In genomic region chr19:46620016-46620808, GRCm38 (mm10) we compare ENCODE assay signal across 10 mouse cellular contexts. TPM values are rescaled to one million over a fixed set of nuclear protein-coding genes. Genes with fewer than 3 reads are reported as not detected.
DNase-seq lines count a peak whose midpoint lies in the region; ATAC-seq and TF ChIP-seq lines count a peak whose summit lies in the region.
"Had no signal": no experiment of that assay in that cellular context is flagged by ENCODE, and none has a peak within 500 bp of the region (broad histone marks: within the 10 kb centered on the region; RNA-seq: fewer than 3 reads in every experiment).

No protein-coding gene starts in this region.

- H3K4me2 ChIP-seq in lung, postnatal 0 days (replicated peaks; ENCODE audit: low read depth, low read length), result peak overlapping the region; percentile 11; the same call in 1 of the 2 replicates
- peak overlapping the region; percentile 3; the same call in 1 of the 2 replicates for H3K4me2 ChIP-seq in embryonic facial prominence, embryonic 15.5 days (replicated peaks)

- 45% methylated on average over 14 of the region's 14 CpGs for WGBS in lung, postnatal 0 days
- 60% methylated on average over 14 of the region's 14 CpGs for WGBS in lung, adult 2 months
- 31% methylated on average over 14 of the region's 14 CpGs for WGBS in embryonic facial prominence, embryonic 15.5 days

- peaks cover 57% of the 10 kb centered on the region for H3K4me1 ChIP-seq in lung, postnatal 0 days (ENCODE audit: insufficient read depth, low read depth, low read length)
- peaks cover 43% of the 10 kb centered on the region for H3K4me1 ChIP-seq in lung, adult 2 months (ENCODE audit: control insufficient read depth, insufficient read depth, low read length)
- peaks cover 91% of the 10 kb centered on the region for H3K4me1 ChIP-seq in embryonic facial prominence, embryonic 15.5 days

- ATAC-seq in lung, postnatal 0 days, result peak; percentile 14
- no peak for ATAC-seq in embryonic facial prominence, embryonic 15.5 days (ENCODE audit: insufficient number of reproducible peaks, low FRiP score, low TSS enrichment, low read depth)

- no peaks in the 10 kb centered on the region for H3K36me3 ChIP-seq in lung, postnatal 0 days (ENCODE audit: insufficient read depth, low read length)
- peaks cover 2% of the 10 kb centered on the region; the same call in 1 of the 2 replicates for H3K36me3 ChIP-seq in embryonic facial prominence, embryonic 15.5 days

- peak overlapping the region; percentile 24 for H3K4me3 ChIP-seq in gastrocnemius, adult 2 months
- no peak overlapping the region for H3K4me3 ChIP-seq in lung, postnatal 0 days (ENCODE audit: low read depth, low read length)
- H3K4me3 ChIP-seq in lung, adult 2 months (replicated peaks; ENCODE audit: extremely low read depth, low read depth, low read length), result no peak overlapping the region
- no peak overlapping the region for H3K4me3 ChIP-seq in embryonic facial prominence, embryonic 15.5 days (replicated peaks)

- TF ChIP-seq POLR2A in lung, adult 2 months (IDR thresholded peaks at IDR 0.05; ENCODE audit: borderline replicate concordance, extremely low read depth, low read depth, low read length), result no peak

- H3K27me3 ChIP-seq in lung, postnatal 0 days (replicated peaks; ENCODE audit: insufficient read depth, low read length), result no peaks in the 10 kb centered on the region
- H3K27me3 ChIP-seq in embryonic facial prominence, embryonic 15.5 days, result no peaks in the 10 kb centered on the region

- no peak for TF ChIP-seq CTCF in gastrocnemius, adult 2 months (IDR thresholded peaks at IDR 0.05)
- TF ChIP-seq CTCF in lung, postnatal 0 days (IDR thresholded peaks at IDR 0.05), result no peak
- no peak for TF ChIP-seq CTCF in lung, adult 2 months (IDR thresholded peaks at IDR 0.05; ENCODE audit: insufficient read depth, low read length)

- peak; percentile 65 for DNase-seq in gastrocnemius, adult 2 months
- DNase-seq in gastrocnemius, postnatal 25 days, result no peak
- peak; percentile 82 for DNase-seq in lung, postnatal 0 days (ENCODE audit: low spot score)
- no peak for DNase-seq in lung, adult 2 months
- peak; percentile 92 for DNase-seq in naive thymus-derived CD4-positive, alpha-beta T cell, adult 2 months (ENCODE audit: low read depth)
- DNase-seq in embryo, embryonic 10 days (ENCODE audit: low spot score), result no peak
- no peak for DNase-seq in layer of hippocampus, adult 8-10 months (ENCODE audit: low spot score in 2 of 2)
- DNase-seq: cerebellum, adult 11 months; gastrocnemius, postnatal 10 days had no signal

- H3K9ac ChIP-seq in lung, postnatal 0 days (replicated peaks; ENCODE audit: low read depth), result no peak overlapping the region
- H3K9ac ChIP-seq in embryonic facial prominence, embryonic 15.5 days, result no peak overlapping the region

- TF ChIP-seq EP300 in lung, postnatal 0 days (IDR thresholded peaks at IDR 0.05), result no peak

- intact Hi-C loops in gastrocnemius, adult 2 months (cut with DNase I), result no loop called here

- peak overlapping the region; percentile 95 for H3K27ac ChIP-seq in gastrocnemius, adult 2 months
- H3K27ac ChIP-seq in lung, postnatal 0 days (ENCODE audit: low read length), result peak overlapping the region; percentile 78
- H3K27ac ChIP-seq in embryonic facial prominence, embryonic 15.5 days (replicated peaks), result peak overlapping the region; percentile 72

- no peaks in the 10 kb centered on the region for H3K9me3 ChIP-seq in lung, postnatal 0 days (ENCODE audit: low read length)
- no peaks in the 10 kb centered on the region for H3K9me3 ChIP-seq in embryonic facial prominence, embryonic 15.5 days (replicated peaks)

RNA-seq across cellular contexts. Expression of gene Wbp1l, which starts 21.3 kb away (rescaled TPM):
- 100 to 1,000 TPM in 1 of 2 experiments, 10 to 100 TPM in 1; 65.4 to 101 TPM for total RNA-seq in gastrocnemius, adult 2 months (2021)
- total RNA-seq in gastrocnemius, postnatal 25 days (2021), result 10 to 100 TPM; 39.0 to 47.3 TPM
- 34.6 and 37.4 TPM in 2 replicates for polyA plus RNA-seq in lung, postnatal 0 days (2015; fragmentation: Nextera tagmentation; extraction: Ambion mirVana)
- polyA plus RNA-seq in lung, adult 2 months (2012; rRNA removed), result 47.3 and 54.3 TPM in 2 replicates
- polyA plus RNA-seq in embryonic facial prominence, embryonic 15.5 days (2015; fragmentation: Nextera tagmentation; extraction: Ambion mirVana), result 50.1 and 55.2 TPM in 2 replicates
- 10 to 100 TPM; 40.2 to 43.3 (median 41.6) TPM for total RNA-seq in layer of hippocampus, adult 8-10 months (2022)

RNA-seq across cellular contexts. Expression of gene Sfxn2, which starts 47.0 kb away (rescaled TPM):
- 1 to 10 TPM; 3.2 to 3.7 TPM for total RNA-seq in gastrocnemius, adult 2 months (2021)
- total RNA-seq in gastrocnemius, postnatal 25 days (2021), result 1 to 10 TPM; 2.8 TPM
- 18.4 and 19.6 TPM in 2 replicates for polyA plus RNA-seq in lung, postnatal 0 days (2015; fragmentation: Nextera tagmentation; extraction: Ambion mirVana)
- polyA plus RNA-seq in lung, adult 2 months (2012; rRNA removed), result 3.8 and 6.5 TPM in 2 replicates
- 21.8 and 21.9 TPM in 2 replicates for polyA plus RNA-seq in embryonic facial prominence, embryonic 15.5 days (2015; fragmentation: Nextera tagmentation; extraction: Ambion mirVana)
- 1 to 10 TPM; 7.3 to 9.2 (median 7.5) TPM for total RNA-seq in layer of hippocampus, adult 8-10 months (2022)

RNA-seq across cellular contexts. Expression of gene Arl3, which starts 47.2 kb away (rescaled TPM):
- 10 to 100 TPM; 64.0 to 67.7 TPM for total RNA-seq in gastrocnemius, adult 2 months (2021)
- total RNA-seq in gastrocnemius, postnatal 25 days (2021), result 10 to 100 TPM; 49.6 to 55.8 TPM
- 52.6 and 70.9 TPM in 2 replicates for polyA plus RNA-seq in lung, postnatal 0 days (2015; fragmentation: Nextera tagmentation; extraction: Ambion mirVana)
- 21.5 and 27.1 TPM in 2 replicates for polyA plus RNA-seq in lung, adult 2 months (2012; rRNA removed)
- polyA plus RNA-seq in embryonic facial prominence, embryonic 15.5 days (2015; fragmentation: Nextera tagmentation; extraction: Ambion mirVana), result 149 TPM in 2 replicates
- total RNA-seq in layer of hippocampus, adult 8-10 months (2022), result 100 to 1,000 TPM in 2 of 4 experiments, 10 to 100 TPM in 2; 85.9 to 125 (median 103) TPM

RNA-seq across cellular contexts. Expression of gene Cyp17a1, which starts 52.8 kb away (rescaled TPM):
- total RNA-seq in gastrocnemius, adult 2 months (2021), result not detected
- total RNA-seq in gastrocnemius, postnatal 25 days (2021), result not detected
- 0.08 and 0.12 TPM in 2 replicates for polyA plus RNA-seq in lung, postnatal 0 days (2015; fragmentation: Nextera tagmentation; extraction: Ambion mirVana)
- polyA plus RNA-seq in lung, adult 2 months (2012; rRNA removed), result 0.06 TPM in 1 of 2 replicates, not detected in the other
- polyA plus RNA-seq in embryonic facial prominence, embryonic 15.5 days (2015; fragmentation: Nextera tagmentation; extraction: Ambion mirVana), result 1.1 and 2.3 TPM in 2 replicates
- total RNA-seq in layer of hippocampus, adult 8-10 months (2022), result not detected
- total RNA-seq: gastrocnemius, postnatal 10 days had no signal

Comparison
In these comparisons a context has a peak if more than half of its experiments do, and no peak if none do; other contexts are left out.
1. DNase-seq: peak in gastrocnemius, adult 2 months (single experiment), lung, postnatal 0 days (single experiment) and naive thymus-derived CD4-positive, alpha-beta T cell, adult 2 months (single experiment); none in gastrocnemius, postnatal 25 days (single experiment), lung, adult 2 months (single experiment), embryo, embryonic 10 days (single experiment) and layer of hippocampus, adult 8-10 months (0 of 2).
2. Peak in every context shown above with its lines, with median percentiles within 50 percentile points of each other: H3K27ac ChIP-seq.